Mouse (Mus musculus) heart, adult 9 months (tissue): ENCODE results near the gene Tex22.

Experiments
- DNase-seq, 2 experiments: peaks; one replicate each; pipeline ENCODE4 v3.0.0; 2022; ENCODE audit warnings: low spot score in 2 of 2

Tex22 gene

GRCm38 (mm10) chr12:113074329-113075062 is at the start of gene Tex22:
Gene Tex22, plus strand, starts transcription at chr12:113074502.
- peak; percentile 86 to 88 for DNase-seq

- no peak for DNase-seq
Observed at GRCm38 (mm10) chr12:113026557-113026956, 47.7 kb upstream of the Tex22 start.

- no peak for DNase-seq
Observed at GRCm38 (mm10) chr12:113027495-113027894, 46.8 kb upstream of the Tex22 start.

- no peak for DNase-seq
Observed at GRCm38 (mm10) chr12:113028067-113028466, 46.2 kb upstream of the Tex22 start.

GRCm38 (mm10) chr12:113028898-113029297 is 45.4 kb upstream of the Tex22 start:
- DNase-seq = no peak

- DNase-seq = no peak
Observed at GRCm38 (mm10) chr12:113030046-113030445, 44.3 kb upstream of the Tex22 start.

GRCm38 (mm10) chr12:113030993-113031392 is 43.3 kb upstream of the Tex22 start:
- no peak for DNase-seq

- no peak for DNase-seq
Observed at GRCm38 (mm10) chr12:113031441-113031840, 42.9 kb upstream of the Tex22 start.

- peak in 1 of 2 experiments; percentile 62 for DNase-seq
Observed at GRCm38 (mm10) chr12:113032296-113033250, 41.7 kb upstream of the Tex22 start.

GRCm38 (mm10) chr12:113035093-113035492 is 39.2 kb upstream of the Tex22 start:
- no peak for DNase-seq

GRCm38 (mm10) chr12:113036996-113037395 is 37.3 kb upstream of the Tex22 start:
- DNase-seq = no peak

- no peak for DNase-seq
Observed at GRCm38 (mm10) chr12:113038414-113038813, 35.9 kb upstream of the Tex22 start.

GRCm38 (mm10) chr12:113041481-113042439 is 32.5 kb upstream of the Tex22 start:
- DNase-seq = peak in 1 of 2 experiments; percentile 43

GRCm38 (mm10) chr12:113042543-113042942 is 31.8 kb upstream of the Tex22 start:
- DNase-seq = no peak

GRCm38 (mm10) chr12:113044916-113045677 is 29.2 kb upstream of the Tex22 start:
- DNase-seq = peak in 1 of 2 experiments; percentile 43

- no peak for DNase-seq
Observed at GRCm38 (mm10) chr12:113046861-113047260, 27.4 kb upstream of the Tex22 start.

- no peak for DNase-seq
Observed at GRCm38 (mm10) chr12:113048103-113048502, 26.2 kb upstream of the Tex22 start.

GRCm38 (mm10) chr12:113049836-113050235 is 24.5 kb upstream of the Tex22 start:
- DNase-seq = no peak

GRCm38 (mm10) chr12:113050671-113051070 is 23.6 kb upstream of the Tex22 start:
- no peak for DNase-seq

- DNase-seq = no peak
Observed at GRCm38 (mm10) chr12:113051628-113052403, 22.5 kb upstream of the Tex22 start.
